Mouse (Mus musculus) adrenal gland, postnatal 14 days (tissue): ENCODE measurements around the gene Ttk. TPM values are rescaled to one million over a fixed set of nuclear protein-coding genes. Genes with fewer than 3 reads are reported as not detected.
A peak's percentile ranks its signal among the peaks of the same experiment; 100 is the strongest.

Experiments
- DNase-seq: peaks from one replicate; pipeline ENCODE4 v3.0.0; 2021; ENCODE audit warnings: mixed read lengths
- long read RNA-seq, 2 experiments: library from polyadenylated mRNA; stranded (forward); transcript quantifications; one replicate each; pipeline ENCODE4 v2.0.0; 2021
- total RNA-seq: library from RNA; stranded (reverse); gene quantifications from 2 replicates; pipeline ENCODE4 v1.2.3, GENCODE M21; 2021

Gene Ttk
- 8.8 and 10.6 TPM in 2 replicates for total RNA-seq
- long read RNA-seq, experiment 1, partial matches to known transcripts: 0 of 4 reads
- long read RNA-seq, experiment 1, other reads (novel, unspliced or antisense): 1 of 4 reads
- long read RNA-seq, experiment 2, partial matches to known transcripts: 0 of 2 reads
- long read RNA-seq, experiment 2, other reads (novel, unspliced or antisense): 2 of 2 reads

DNA sequence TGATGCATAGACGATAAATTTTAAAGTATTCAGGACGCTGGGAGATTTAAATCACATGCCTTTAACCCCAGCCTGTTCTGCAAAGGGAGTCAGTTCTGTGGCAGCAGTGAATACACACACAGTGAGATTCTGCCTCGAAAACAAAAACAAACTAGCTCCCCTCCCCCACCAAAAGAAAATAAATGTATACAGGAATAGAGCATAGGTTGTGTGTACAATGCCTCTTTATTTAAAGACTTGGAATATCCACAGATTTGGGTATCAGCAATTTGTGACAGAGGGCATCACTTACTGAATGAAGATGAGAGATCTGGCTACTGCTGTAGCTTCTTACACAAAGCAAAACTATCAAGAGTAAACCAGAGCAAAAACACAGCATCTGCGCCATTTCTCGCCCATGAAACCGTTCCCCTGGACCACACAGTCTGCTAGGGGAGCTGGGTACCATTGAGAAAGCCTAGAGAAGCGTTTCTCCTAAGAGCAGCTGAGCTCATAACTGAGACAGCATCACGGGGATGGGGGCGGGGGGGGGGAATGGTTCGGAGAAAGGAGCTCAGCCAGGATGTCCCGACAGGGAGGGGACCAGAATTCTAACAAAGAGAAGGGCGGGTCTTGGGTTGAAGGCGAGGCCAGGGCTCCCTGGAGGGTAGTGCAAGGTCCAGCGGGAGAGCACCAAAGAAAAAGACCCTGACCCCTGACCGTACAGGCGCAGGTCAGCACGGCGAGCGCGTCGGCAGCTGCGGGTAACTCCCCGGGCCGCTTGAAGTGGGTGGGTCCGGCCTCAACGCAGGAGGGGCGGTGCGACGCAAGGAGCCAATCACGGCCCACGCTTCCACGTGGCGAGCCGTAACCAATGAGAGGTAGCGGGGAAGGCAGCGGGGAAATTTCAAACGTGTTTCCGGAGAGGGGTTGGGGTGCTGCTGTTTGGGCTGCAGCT lies at the start of gene Ttk:
TSS of gene Ttk (plus strand) at position 879 of the 937 bp plus-strand sequence.
- DNase-seq: peak; percentile 94

DNA sequence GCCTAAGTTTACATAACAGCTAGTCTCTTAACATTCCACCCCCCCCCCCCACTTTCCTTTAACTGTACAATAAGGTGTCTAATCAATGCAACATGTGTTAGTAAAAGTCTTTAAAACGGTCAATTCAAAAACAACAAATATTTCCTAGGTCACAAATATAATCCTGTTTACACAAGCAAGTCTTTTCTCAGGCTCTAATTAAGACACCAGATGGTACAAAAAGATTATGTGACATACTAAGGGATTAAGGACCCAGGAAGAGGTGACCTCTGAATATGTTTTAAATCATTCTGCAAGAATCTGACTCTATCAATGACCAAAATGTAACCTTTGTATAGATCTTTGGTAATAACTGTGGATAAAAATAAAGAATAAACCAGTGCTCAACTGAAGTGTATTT lies 49.0 kb upstream of the Ttk start:
- no peak for DNase-seq

DNA sequence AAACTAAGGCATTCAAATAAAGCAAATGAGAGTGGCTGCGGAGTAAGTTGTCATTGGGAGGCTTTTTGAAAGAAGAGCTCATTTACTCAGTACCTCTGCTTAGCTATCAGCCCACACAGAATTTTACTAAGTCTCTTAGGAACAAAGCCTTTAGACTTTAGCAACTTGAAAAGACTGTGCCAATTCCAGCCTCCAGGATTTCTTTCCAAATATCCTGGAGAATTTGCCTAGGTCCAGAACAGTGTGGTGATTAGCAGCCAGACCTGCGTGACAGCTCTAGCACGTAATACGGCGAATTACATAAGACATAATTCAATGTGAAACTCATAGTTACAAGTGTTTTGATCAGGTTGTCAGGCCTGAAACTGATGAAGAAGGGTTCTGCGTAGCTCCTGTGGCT lies 45.2 kb upstream of the Ttk start:
- no peak for DNase-seq

DNA sequence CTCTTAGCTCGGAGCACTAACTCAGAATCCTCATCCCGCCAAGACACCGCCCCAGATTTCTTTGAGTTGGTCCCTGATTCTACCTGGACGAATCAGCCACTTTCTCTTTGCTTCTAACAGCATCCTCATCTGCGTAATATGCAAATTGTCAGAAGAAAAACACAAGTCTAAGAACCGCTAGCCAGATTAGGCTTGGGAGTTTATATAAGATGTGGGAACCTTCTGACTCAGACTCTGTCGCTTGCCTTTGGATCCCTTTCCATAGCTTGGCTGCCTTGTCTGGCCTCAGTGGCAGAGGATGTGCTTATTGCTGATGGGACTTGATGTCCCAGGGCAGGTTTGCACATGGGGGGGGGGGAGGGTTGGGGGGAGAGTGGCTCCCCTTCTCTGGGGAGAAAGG lies 37.6 kb upstream of the Ttk start:
- no peak for DNase-seq

DNA sequence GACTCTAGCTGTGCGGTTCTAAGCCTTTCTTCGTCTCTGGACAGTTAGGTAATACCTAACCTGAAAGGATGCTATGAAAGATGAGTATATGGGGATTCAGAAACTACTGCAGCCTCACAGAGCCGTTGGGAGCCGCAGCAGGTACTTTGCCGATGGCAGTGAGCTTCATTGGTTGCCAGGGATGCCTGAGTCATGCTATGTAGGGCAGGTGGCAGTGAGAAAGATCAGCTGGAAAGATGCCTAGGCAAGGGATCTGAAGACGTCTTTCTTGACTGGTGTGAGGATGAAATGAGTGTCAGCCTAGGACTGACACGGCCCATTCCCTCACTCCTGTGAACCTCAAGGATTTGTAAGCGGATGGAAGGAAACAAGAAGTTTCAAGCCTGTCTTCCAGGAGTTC lies 36.6 kb upstream of the Ttk start:
- no peak for DNase-seq

DNA sequence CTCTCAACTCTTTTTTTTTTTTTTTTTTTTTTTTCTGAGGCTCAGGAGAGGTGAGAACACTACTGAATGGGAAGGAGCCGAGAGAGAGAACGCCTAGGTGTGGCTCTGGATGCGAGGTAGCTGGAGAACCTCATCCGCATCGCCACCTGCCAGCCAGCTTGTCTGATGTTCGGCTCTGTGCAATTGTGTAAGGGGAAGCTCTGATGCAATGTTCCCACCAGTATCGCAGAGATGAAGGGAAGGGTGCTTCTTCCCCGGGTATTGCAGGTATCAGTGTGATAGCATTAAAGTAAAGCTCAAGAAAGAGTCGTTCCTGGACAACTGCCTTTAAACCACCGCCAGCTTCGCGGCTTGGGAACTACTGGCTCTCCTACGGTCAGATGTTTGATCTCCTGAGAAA lies 30.1 kb upstream of the Ttk start:
- no peak for DNase-seq

DNA sequence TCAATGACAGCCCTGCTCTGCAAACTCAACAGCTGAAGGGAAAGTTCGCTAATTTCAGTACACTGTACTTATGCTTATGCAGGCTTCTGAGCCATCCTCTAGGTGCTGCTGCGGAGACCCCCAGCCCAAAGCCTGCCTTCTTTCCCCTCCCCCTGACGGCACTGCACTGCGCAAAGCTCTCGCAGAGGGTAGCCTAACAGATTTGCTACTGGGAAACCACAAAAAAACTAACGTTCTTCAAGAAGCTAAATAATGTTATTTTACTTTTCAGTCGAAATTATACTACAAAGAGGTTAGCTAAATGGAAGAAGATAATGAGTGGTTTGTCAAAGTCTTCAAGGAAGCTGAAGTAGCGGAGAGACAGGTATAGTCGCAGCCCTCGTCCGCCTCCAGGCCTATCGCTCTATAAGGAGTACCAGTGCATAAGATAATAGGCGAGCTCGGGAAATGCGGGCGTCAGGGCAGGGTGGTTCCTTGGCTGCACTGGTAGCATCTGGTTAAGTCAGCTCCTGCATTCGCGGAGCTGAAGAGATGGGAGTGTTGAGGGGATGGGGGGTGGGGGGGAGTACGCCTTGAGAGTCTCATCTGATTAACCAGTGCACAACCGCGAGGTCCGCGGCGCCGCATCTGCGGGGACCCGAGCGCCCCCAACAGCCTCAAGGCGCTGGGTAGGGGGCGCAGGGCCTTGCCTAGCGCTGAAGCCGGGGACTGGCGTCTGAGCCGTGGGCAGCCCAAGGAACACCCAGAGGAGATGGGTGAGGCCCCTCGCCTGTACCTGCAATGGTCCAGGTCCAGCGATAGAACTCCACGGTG lies 29.1 kb upstream of the Ttk start:
- DNase-seq: no peak

DNA sequence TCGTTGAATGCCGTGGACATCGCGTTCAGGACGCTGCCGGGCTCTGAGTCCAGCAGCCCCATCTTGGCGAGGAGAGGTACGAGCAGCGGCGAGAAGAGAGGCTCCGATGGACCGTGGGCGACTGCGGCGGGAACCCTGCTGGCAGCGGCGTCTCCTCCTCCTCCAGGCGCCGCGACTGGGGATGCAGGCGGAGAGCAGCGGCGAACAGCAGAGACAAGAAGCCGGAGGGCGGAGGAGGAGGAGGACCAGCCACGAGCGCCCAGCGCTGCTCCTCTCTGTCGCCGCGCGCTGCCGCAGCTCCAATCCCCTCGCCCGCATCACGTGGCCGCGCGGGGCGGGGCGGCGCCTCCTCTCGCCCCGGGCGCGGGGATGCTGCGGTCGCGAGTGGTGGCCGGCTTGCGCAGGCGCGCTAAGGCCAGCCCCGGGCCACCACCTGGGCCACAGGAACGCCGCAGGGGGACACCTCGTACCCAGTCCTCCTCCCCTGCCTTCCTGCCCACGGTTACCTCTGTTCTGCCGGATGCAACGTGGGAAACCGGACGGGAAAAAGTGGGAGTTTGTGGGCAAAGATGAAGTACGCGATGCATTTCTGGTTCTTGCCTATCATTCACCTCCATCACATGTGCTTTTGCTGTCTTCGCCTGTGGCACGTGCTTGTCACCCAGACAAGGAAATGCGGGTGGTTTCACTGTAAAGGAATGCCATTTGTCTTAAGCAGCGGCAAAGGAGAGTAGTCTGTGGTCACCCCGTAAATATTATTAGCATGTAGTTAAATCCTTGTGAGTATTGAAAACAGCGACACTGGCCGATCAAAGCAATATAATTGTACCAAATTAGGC lies 28.3 kb upstream of the Ttk start, which contains the start of gene Elovl4:
TSS of gene Elovl4 (minus strand) at position 301 of the 839 bp plus-strand sequence.
- DNase-seq: peak; percentile 63

DNA sequence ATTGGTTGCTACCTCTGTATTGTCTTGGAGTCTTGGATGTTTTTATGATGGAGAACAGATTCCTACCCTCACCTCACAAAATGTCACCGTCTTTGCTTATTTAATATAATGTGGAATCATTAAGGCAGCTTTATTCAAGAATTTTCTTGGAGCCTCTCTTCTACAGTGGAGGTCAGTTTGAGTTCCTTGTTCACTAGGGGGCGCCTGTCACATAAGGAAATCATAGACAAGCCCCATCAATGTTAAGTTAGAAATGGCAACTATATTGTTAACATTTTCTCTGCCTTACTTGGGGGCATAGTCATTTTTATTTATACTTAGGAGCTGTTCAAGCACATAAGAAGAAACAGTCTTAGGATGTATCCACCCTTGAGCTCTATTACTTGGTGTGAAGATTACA lies 26.9 kb upstream of the Ttk start:
- DNase-seq: peak; percentile 63

DNA sequence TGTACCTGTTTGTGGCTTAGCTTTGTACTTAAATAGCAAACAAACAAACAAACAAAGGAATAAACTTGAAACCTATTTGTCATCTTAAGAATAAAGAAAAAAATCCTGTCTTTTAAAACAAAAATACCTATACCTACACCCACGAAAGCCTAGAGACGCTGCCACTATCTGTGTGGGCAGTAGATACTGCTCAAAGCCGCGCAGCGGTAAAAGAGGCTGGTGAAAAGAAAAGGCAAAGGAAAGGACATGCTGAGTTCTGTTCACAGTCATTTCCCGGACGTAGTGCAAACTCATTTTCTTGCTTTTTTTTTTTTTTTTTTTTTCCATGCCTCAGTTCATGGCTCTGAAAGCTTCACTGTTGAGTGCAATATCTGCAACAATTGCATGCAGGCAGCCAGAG lies 15.3 kb upstream of the Ttk start:
- DNase-seq: no peak

DNA sequence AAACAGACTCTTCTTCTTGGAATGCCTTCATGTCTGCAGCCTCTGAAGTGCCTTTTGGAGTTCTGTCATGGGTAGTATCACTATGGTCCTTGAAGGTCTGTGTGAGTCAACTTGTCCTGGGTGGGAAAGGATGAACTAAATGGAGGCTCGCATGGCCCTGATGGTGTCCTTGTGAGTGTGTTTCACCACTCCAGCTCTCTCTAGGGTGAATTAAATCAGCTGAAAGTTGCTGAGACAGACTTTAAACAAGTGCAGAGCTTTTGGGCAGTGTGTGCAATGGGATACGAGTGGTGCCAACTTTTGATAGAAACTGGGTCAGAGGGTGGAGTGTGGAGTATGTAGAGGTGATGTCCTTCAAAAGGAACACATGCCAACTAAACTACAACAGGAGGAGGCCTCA lies 13.5 kb upstream of the Ttk start:
- peak; percentile 65 for DNase-seq

DNA sequence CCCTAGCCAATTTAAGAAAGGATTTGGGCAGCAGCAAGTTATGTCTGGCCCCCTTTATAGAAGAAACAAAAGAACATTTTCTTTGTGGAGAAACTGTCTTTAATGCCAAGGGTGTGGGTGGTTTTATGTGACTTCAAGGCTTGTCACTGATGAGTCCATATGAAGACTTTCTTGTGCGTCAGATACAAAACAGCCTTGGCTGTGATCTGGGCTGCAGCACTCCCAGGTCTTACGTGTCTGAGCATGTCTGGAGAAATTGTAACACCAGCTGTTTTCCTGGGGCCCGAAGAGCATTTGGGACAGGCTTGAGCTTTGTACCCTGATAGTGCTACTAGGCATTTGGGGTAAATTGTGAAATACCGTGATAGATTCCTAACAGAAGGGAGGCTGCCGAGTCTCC lies 11.6 kb upstream of the Ttk start:
- no peak for DNase-seq

DNA sequence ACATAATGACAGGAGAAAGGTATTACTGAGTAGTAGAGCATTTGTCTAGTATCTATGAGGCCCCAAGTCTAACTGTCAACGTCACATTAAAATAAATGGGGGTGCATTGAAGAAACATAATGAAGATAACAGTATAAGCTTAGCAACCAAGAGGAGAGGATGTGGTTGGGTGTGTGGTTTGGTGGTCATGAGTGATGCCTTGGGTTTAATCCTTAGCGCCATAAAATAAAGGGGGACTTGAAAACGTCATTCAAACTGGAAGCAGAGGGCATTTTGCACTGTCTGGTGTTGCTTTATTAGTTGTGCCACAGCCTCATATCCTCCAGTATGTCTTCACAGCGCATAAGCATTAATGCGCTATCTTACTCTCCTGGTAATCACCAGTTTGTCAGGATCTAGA lies 4.6 kb upstream of the Ttk start:
- no peak for DNase-seq

DNA sequence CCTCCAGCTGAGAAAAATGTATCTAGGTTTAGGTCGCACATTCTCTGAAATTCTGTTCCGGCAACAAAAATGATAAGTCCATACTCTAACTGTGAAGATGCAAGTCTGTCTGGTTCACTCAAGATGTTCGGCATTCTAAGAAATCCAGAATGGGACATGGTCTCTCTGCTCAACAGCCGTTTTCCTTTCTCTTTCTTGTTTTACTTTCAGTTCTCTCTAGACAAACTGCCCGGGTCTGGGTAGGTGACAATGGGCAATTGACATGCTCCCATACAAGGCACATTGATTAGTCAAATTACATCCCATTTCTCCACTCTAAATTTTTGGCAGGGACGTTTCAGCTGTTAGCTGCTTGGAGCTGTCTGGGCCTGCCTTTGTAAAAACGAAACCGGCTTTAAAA lies 3.3 kb upstream of the Ttk start:
- no peak for DNase-seq

DNA sequence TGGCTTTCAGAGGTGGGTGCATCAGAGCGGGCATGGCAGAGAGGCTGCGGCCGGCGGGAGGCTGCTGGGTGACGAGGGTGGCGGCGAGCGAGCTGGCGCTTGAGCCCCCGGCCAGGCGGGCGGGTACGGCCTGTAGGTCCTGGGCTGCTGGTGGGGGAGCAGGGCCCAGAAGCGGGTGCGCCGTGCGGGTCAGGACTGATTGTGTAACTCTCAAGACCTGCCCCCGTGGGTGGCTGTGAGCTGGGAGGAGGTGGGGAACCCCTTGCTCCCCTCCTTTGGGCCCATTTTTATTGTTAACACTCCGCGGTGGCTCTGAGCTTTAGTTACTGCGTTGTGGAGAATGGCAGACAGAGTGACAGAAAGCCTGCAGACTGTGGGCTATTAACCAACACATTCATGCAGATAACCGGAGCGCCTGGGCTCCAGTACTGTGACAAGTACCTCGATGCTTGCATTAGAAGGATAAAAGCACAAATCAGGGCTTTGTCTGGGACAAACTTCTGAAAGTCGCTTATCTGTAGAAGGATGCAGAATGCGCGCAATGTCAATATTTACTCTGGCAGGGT lies 342 bp downstream of the Ttk start:
- no peak for DNase-seq

DNA sequence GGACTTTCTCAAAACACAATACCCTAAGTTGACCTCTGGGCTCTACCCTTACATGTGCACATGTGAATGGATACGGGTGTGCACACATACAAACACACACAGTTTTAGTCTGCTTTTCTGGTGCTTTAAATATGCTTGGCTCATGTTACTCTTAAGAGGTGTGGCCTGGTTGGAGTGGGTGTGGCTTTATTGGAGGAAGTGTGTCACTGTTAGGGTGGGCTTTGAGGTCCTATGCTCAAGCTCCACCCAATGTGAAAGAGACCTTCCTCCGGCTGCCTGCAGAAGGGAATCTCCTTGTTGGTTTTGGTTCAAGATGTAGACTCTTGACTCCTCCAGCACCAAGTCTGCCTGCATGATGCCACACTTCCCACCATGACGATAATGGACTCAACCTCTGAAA lies 18.0 kb downstream of the Ttk start:
- DNase-seq: no peak

DNA sequence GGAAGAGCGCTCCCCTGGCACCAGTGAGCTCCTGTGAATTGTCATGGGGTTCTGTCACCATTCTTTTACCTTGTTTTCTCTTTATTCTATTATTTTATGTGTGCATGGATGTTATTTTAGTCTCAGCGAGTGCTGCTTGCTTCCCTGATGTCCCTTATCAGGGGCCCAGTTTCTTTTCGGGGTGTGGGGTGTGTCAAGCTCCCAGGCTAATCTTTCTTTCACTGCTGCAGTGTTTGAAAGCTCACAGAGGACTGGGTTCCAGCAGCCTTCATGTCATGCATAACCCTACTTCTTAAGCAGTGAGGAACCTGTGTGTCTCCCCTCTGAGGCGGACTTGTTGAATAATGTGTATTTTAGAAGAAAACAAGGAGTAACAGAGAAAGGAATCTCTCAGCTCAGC lies 30.7 kb downstream of the Ttk start:
- DNase-seq: no peak

DNA sequence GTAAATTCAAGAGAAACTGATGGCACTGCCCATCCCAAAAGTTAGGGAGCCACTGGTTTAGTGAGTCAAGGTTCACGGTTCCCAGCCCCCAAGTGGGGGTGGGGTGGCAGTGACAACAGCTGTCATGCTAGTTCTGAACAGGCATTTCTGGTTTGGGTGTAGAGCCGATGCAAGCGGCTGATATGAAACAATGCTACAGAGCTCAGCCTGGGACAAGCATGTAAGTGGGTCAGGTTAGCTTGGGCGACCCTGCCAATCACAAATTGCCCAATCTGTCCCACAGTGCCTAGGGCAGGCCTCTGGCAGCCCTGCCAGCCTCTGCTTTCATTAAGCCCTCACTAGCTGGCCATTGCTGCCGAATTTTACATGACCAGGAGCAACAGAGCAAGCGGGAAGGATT lies 47.7 kb downstream of the Ttk start:
- DNase-seq: peak; percentile 56

DNA sequence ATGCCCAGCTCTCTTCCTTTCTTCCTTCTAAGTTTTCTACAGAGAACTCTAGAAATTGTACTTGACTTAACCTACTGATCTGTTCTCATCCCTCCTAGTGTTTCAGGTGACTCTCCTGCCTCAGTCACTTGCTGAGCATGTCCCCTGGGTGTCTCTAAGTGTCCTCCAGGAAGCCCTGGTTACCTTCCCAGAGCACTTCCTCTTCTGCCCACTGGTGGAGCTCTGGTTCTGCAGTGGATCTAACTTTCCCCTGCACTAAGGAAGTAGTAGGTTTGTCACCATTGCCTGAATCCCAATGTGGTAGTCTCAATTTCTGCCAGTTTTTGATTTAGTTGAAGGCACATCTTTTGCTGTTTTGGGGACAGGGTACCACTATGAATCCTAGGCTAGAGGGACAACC lies 51.7 kb downstream of the Ttk start:
- no peak for DNase-seq

DNA sequence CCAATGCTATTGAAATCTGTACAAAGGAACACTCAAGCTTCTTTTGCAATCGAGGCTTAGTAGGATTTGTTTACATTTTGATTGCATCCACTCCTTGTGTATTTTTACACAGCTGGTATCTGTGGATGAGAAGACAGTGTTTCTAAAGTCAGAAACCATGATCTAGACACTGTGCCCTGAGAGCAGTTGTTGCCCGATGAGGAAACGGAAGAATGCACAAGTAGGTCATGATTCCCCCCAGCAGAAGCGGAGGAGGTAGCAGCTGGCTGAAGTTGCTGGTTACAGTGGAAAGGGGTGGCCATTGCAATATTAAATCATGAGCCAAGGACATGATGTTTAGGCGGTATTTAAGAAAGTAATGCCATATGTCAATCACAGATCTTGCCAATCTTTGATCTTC lies 53.7 kb downstream of the Ttk start:
- no peak for DNase-seq

DNA sequence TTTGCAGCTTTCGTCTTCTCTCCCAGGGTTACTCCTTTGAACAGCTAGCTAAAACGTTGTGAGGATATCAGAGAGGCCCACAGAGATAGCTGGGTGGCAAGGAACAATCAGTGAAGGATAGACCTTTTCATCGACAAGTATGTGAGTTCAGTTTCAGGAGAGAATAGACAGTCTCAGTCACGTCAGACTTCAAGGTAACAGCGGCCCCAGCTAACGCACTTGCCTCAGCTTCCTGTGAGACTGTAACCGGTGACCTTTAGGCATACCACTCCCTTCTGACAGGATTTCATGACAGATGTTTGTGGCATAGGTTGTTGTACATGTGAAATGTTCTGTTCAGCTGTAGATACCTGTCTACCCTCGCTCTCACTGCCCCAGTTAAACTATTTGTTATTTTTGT lies 58.6 kb downstream of the Ttk start:
- DNase-seq: no peak
